Mouse (Mus musculus) thymus, adult 2 months (tissue): ENCODE results near the gene Otogl.

Experiments
- CTCF ChIP-seq: fragments of 200-500 bp; IDR thresholded peaks from 2 replicates; pipeline ENCODE4 v1.5.1; 2012; ENCODE audit warnings: mild to moderate bottlenecking, control low read depth, low read length, moderate library complexity, borderline replicate concordance; ENCODE audit not compliant: control insufficient read depth, poor library complexity, insufficient read depth; ENCODE audit errors: extremely low read depth
- POLR2A ChIP-seq: fragments of 200-500 bp; IDR thresholded peaks from 2 replicates; pipeline ENCODE4 v1.6.1; 2012; ENCODE audit warnings: mild to moderate bottlenecking, low read length, control low read depth, moderate library complexity; ENCODE audit not compliant: control insufficient read depth, poor library complexity, insufficient read depth; ENCODE audit errors: extremely low read depth

DNA sequence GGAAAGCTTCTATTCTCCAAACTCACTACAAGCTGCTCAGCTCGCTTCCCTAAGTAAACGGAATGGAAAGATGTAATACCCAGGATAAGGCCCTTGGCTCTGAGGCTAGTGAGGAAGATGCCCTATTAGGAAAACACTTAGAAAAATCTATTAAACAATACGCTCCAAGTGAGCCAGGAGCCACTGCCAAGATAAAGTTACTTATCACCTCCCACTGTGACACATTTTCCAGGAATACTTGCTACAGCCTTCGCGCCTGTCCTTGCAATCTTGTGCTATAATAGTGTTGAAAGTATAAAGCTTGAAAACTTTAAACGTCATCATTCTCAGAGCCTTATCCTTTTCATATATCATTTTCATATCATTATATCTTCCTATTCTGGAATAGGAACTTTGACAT, 28.4 kb upstream of the Otogl start:
- no peak for TF ChIP-seq CTCF
- TF ChIP-seq POLR2A = no peak
